Mouse (Mus musculus): ENCODE data around the gene Aire. TPM values are rescaled to one million over a fixed set of nuclear protein-coding genes. Genes with fewer than 3 reads are reported as not detected.
A peak's percentile ranks its signal among the peaks of the same experiment; 100 is the strongest.

The Aire gene
- total and polyA plus RNA-seq, 2 experiments from 2014 or later, result 0.05 to 0.99 TPM

DNA sequence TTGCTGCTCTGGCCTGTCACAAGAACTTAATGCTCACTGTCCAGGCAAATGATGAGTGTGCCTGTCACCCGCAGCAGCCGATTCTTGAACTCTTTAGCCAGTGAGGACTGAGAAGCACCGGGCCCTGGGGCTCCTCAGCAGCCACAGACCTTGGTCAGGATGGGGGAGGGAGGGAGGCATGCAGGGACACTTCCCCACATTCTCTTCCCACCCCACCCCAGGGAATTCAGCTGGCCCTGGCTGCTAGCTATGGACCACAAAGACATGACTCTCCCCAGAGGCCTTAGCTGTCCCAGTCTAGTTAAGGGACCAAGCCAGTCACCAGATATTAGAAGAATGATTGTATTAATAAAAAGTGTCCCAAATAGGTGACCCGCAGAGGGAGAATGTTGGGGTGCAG lies 30.7 kb upstream of the Aire start:
- Histone ChIP-seq H3K27ac (no peak overlapping the region), H3K4me2 (ENCODE audit: low read depth, low read length) (no peak overlapping the region), H3K4me3 (ENCODE audit: low read length) (no peak overlapping the region), H3K9me3 (ENCODE audit: low read length) (no peaks in the 10 kb centered on the region), H3K27me3 (ENCODE audit: insufficient read depth, low read length) (no peaks in the 10 kb centered on the region), H3K4me1 (ENCODE audit: insufficient read depth, low read length) (no peaks in the 10 kb centered on the region), H3K9ac (replicated peaks; ENCODE audit: low read length) (no peak overlapping the region), H3K36me3 (ENCODE audit: insufficient read depth, low read length) (no peaks in the 10 kb centered on the region)
- DNase-seq (ENCODE audit: low spot score) (no peak), ATAC-seq (no peak)
- WGBS, result 90% methylated on average over 4 of the region's 4 CpGs
- TF ChIP-seq CTCF (IDR thresholded peaks at IDR 0.05; ENCODE audit: low read depth), result no peak

DNA sequence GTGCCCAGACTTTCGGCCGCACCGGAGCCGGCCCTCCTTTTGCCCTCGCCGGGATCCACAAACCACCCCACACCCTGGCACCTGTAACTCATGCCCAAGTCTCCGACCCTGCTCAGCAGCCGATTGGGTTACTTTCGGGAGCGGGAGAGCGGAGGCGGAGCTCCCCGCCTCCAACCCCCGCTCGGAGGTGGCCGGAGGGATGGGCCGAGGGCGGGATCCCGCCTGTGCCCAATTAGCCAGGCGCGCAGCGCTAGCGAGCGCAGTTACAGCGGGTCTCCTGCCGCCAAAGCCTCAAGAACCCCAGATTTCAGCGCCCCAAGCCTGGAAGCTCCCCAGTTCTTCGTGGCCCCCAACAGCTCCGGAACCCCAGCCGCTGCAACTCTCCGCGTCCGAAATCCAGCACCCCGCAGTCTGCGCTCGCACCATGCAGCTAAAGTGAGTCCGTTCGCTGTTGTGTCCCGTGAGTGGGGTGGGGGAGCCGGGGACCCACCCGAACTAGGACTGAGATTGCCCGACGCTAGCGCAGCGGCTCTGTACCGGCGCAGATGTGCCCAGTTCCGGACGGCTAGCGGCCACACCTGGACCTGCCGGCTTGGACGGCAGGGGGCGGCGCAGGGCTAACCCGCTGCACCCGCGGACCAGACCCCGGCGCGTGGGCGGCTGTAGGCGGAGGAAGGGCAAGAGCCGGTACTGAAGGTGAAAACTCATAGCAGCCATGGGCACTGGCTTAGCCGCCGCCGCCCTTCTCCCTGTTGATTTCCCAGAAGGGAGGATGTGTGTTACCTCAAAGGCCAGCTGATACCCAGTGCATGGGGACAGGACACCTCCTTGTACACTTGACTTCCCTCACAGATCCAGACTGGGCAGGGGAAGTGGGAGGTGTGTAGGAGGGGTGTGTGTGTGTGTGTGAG lies 25.9 kb upstream of the Aire start, which contains the start of gene Icosl:
Gene Icosl (plus strand): TSS at position 202 of the 911 bp plus-strand sequence.
- Histone ChIP-seq H3K4me2 (ENCODE audit: low read depth, low read length) (peak within 1 kb of the TSS; percentile 100), H3K9ac (replicated peaks; ENCODE audit: low read length) (peak within 1 kb of the TSS; percentile 50), H3K27me3 (ENCODE audit: insufficient read depth, low read length) (no peaks in the 10 kb centered on the region), H3K27ac (no peak within 1 kb of the TSS), H3K36me3 (ENCODE audit: insufficient read depth, low read length) (no peaks in the 10 kb centered on the region), H3K4me3 (ENCODE audit: low read length) (peak within 1 kb of the TSS; percentile 52), H3K4me1 (ENCODE audit: insufficient read depth, low read length) (no peaks in the 10 kb centered on the region), H3K9me3 (ENCODE audit: low read length) (no peaks in the 10 kb centered on the region)
- peak; percentile 55 for TF ChIP-seq CTCF (IDR thresholded peaks at IDR 0.05; ENCODE audit: low read depth)
- ATAC-seq, result peak; percentile 86
- DNase-seq (ENCODE audit: low spot score), result peak; percentile 74
- WGBS, result 1% methylated on average over 65 of the region's 66 CpGs

DNA sequence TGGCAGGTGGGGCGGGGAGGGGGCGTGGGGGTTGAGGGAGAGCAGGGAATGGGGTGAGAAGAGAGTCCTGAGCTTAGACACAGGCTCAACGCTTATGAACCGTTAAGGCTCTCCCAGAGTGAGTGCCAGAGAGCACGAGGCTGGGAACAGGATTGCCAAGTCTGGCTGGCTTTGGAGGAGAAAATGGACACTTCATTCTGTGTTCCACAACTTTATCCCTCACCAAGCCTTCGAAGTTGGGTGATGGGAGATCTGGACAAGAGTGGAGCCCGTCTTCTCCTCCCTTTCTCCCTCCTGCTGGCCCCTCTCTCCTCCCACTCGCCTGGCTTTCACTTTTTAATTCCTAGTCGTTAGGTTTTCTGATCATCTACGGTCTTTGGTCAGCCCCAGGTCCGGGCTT lies 25.1 kb upstream of the Aire start:
- Histone ChIP-seq H3K4me3 (ENCODE audit: low read length) (peak overlapping the region; percentile 52), H3K9me3 (ENCODE audit: low read length) (no peaks in the 10 kb centered on the region), H3K4me2 (ENCODE audit: low read depth, low read length) (peak overlapping the region; percentile 100), H3K27ac (no peak overlapping the region), H3K9ac (replicated peaks; ENCODE audit: low read length) (no peak overlapping the region), H3K36me3 (ENCODE audit: insufficient read depth, low read length) (no peaks in the 10 kb centered on the region), H3K27me3 (ENCODE audit: insufficient read depth, low read length) (no peaks in the 10 kb centered on the region), H3K4me1 (ENCODE audit: insufficient read depth, low read length) (no peaks in the 10 kb centered on the region)
- WGBS, result 21% methylated on average over 11 of the region's 11 CpGs
- ATAC-seq, result no peak
- TF ChIP-seq CTCF (IDR thresholded peaks at IDR 0.05; ENCODE audit: low read depth), result no peak
- DNase-seq (ENCODE audit: low spot score), result no peak

DNA sequence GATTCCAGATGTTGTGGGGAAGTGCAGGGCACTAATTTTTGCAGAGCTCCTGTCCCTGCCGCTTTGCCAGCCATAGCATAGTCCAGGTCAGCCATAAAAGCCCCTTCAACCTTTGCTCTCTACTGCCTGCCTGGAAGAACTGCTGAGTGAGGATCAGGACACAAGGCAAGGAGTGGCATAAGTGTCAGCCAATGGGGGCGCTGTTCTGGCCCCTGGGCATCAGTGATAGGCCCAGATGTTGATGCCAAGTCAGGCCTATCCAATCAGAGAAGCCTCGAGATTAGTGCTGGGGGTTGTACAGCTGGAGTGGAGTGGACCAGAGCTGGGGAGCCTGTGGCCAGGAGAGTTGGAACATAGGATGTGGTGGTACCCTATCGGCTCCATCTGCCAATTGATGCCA lies 23.8 kb upstream of the Aire start:
- 44% methylated on average over 4 of the region's 4 CpGs for WGBS
- Histone ChIP-seq H3K9ac (replicated peaks; ENCODE audit: low read length) (no peak overlapping the region), H3K27ac (no peak overlapping the region), H3K4me3 (ENCODE audit: low read length) (no peak overlapping the region), H3K9me3 (ENCODE audit: low read length) (no peaks in the 10 kb centered on the region), H3K4me2 (ENCODE audit: low read depth, low read length) (no peak overlapping the region), H3K27me3 (ENCODE audit: insufficient read depth, low read length) (no peaks in the 10 kb centered on the region), H3K4me1 (ENCODE audit: insufficient read depth, low read length) (no peaks in the 10 kb centered on the region), H3K36me3 (ENCODE audit: insufficient read depth, low read length) (no peaks in the 10 kb centered on the region)
- ATAC-seq (no peak), DNase-seq (ENCODE audit: low spot score) (no peak)
- TF ChIP-seq CTCF (IDR thresholded peaks at IDR 0.05; ENCODE audit: low read depth), result peak; percentile 11; the same call in 1 of the 2 replicates

DNA sequence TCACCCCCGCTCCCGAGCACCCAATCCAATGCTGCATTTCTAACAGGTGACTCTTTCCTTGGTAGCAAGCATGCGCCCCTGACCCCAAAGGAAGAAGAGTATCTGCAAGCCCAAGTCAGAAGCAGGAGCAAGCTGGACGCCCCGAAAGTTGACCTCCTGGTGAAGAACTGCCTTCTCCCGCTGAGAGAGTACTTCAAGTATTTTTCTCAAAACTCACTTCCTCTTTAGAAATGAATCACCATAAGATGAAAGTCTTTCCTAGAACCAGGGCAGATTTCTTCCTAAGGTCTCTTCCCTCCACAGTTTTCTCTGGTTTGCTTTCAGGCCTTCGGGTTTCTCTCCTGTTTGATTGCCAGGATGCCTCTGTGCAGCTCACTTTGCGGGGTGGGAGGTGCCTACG lies 19.7 kb upstream of the Aire start:
- TF ChIP-seq CTCF (IDR thresholded peaks at IDR 0.05; ENCODE audit: low read depth), result no peak
- H3K4me2 ChIP-seq (ENCODE audit: low read depth, low read length), result no peak overlapping the region
- no peaks in the 10 kb centered on the region for H3K36me3 ChIP-seq (ENCODE audit: insufficient read depth, low read length)
- H3K4me3 ChIP-seq (ENCODE audit: low read length), result no peak overlapping the region
- H3K27ac ChIP-seq, result no peak overlapping the region
- H3K9ac ChIP-seq (replicated peaks; ENCODE audit: low read length), result no peak overlapping the region
- ATAC-seq (no peak), DNase-seq (ENCODE audit: low spot score) (no peak)
- WGBS, result 91% methylated on average over 9 of the region's 9 CpGs
- H3K9me3 ChIP-seq (ENCODE audit: low read length), result no peaks in the 10 kb centered on the region
- H3K4me1 ChIP-seq (ENCODE audit: insufficient read depth, low read length), result no peaks in the 10 kb centered on the region
- H3K27me3 ChIP-seq (ENCODE audit: insufficient read depth, low read length), result no peaks in the 10 kb centered on the region

DNA sequence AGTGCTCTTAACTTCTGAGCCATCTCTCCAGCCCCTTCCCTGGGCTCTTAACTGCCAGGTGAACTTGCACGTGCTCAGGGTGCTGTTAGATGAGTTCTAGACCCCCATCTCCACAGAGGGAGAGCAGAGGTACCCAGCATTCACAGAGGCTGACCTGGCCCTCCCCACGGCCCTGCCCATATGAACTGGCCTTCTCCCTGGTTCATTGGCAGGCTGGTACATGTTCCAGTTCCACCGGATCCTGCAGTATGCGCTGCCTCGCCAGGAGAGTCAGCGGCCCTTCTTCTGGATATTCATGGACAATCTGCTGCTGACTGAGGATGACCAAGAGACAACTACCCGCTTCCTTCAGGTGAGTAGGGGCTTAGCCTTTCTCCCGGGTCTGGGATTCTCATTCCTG lies 13.6 kb upstream of the Aire start:
- WGBS, result 88% methylated on average over 8 of the region's 8 CpGs
- no peak overlapping the region for H3K9ac ChIP-seq (replicated peaks; ENCODE audit: low read length)
- H3K4me3 ChIP-seq (ENCODE audit: low read length), result no peak overlapping the region
- no peak overlapping the region for H3K4me2 ChIP-seq (ENCODE audit: low read depth, low read length)
- H3K9me3 ChIP-seq (ENCODE audit: low read length), result no peaks in the 10 kb centered on the region
- no peaks in the 10 kb centered on the region for H3K36me3 ChIP-seq (ENCODE audit: insufficient read depth, low read length)
- no peak for ATAC-seq
- no peak overlapping the region for H3K27ac ChIP-seq
- DNase-seq (ENCODE audit: low spot score), result no peak
- TF ChIP-seq CTCF (IDR thresholded peaks at IDR 0.05; ENCODE audit: low read depth), result no peak
- H3K27me3 ChIP-seq (ENCODE audit: insufficient read depth, low read length), result no peaks in the 10 kb centered on the region
- H3K4me1 ChIP-seq (ENCODE audit: insufficient read depth, low read length), result no peaks in the 10 kb centered on the region
